Mouse (Mus musculus): Measurements from ENCODE around the gene Abcd1. TPM values are rescaled to one million over a fixed set of nuclear protein-coding genes. Genes with fewer than 3 reads are reported as not detected.

Abcd1 gene
- polyA plus RNA-seq, 1 experiment from 2014 or later: 9.3 TPM

- ATAC-seq (ENCODE audit: low FRiP score, low TSS enrichment) (no peak), DNase-seq (ENCODE audit: low spot score) (no peak)
- Histone ChIP-seq H3K36me3 (ENCODE audit: control insufficient read depth, insufficient read depth, low read length) (no peaks in the 10 kb centered on the region), H3K4me2 (replicated peaks; ENCODE audit: low read depth) (no peak overlapping the region), H3K9me3 (ENCODE audit: control insufficient read depth, low read length) (no peaks in the 10 kb centered on the region), H3K4me3 (ENCODE audit: low read depth, low read length) (no peak overlapping the region), H3K27me3 (ENCODE audit: control insufficient read depth, insufficient read depth, low read length) (no peaks in the 10 kb centered on the region), H3K9ac (ENCODE audit: low read length) (no peak overlapping the region), H3K27ac (replicated peaks) (no peak overlapping the region), H3K4me1 (replicated peaks; ENCODE audit: control insufficient read depth, insufficient read depth) (no peaks in the 10 kb centered on the region)
- 85% methylated on average over 1 of the region's 1 CpGs for whole genome bisulfite sequencing
- TF ChIP-seq EP300 (optimal IDR thresholded peaks at IDR 0.05): no peak
- peak; percentile 67 for TF ChIP-seq CTCF (IDR thresholded peaks at IDR 0.05; ENCODE audit: low read depth)
Measured at GRCm38 (mm10) chrX:73700472-73700871, 15.9 kb upstream of the Abcd1 start.

- Histone ChIP-seq H3K9me3 (ENCODE audit: control insufficient read depth, low read length) (no peaks in the 10 kb centered on the region), H3K27ac (replicated peaks) (peak overlapping the region; percentile 90), H3K27me3 (ENCODE audit: control insufficient read depth, insufficient read depth, low read length) (no peaks in the 10 kb centered on the region), H3K4me1 (replicated peaks; ENCODE audit: control insufficient read depth, insufficient read depth) (no peaks in the 10 kb centered on the region), H3K9ac (ENCODE audit: low read length) (peak overlapping the region; percentile 65), H3K4me3 (ENCODE audit: low read depth, low read length) (peak overlapping the region; percentile 55), H3K36me3 (ENCODE audit: control insufficient read depth, insufficient read depth, low read length) (no peaks in the 10 kb centered on the region; the same call in 1 of the 2 replicates), H3K4me2 (replicated peaks; ENCODE audit: low read depth) (peak overlapping the region; percentile 57)
- WGBS: 23% methylated on average over 21 of the region's 21 CpGs
- DNase-seq (ENCODE audit: low spot score) (peak; percentile 71), ATAC-seq (ENCODE audit: low FRiP score, low TSS enrichment) (peak; percentile 52)
- no peak for TF ChIP-seq EP300 (optimal IDR thresholded peaks at IDR 0.05)
- TF ChIP-seq CTCF (IDR thresholded peaks at IDR 0.05; ENCODE audit: low read depth): peak; percentile 64
Measured at GRCm38 (mm10) chrX:73715476-73716108, 805 bp upstream of the Abcd1 start.

GRCm38 (mm10) chrX:73716709-73717545 lies 530 bp downstream of the Abcd1 start:
- H3K27me3 ChIP-seq (ENCODE audit: control insufficient read depth, insufficient read depth, low read length): no peaks in the 10 kb centered on the region
- H3K9me3 ChIP-seq (ENCODE audit: control insufficient read depth, low read length): no peaks in the 10 kb centered on the region
- DNase-seq (ENCODE audit: low spot score) (no peak), ATAC-seq (ENCODE audit: low FRiP score, low TSS enrichment) (peak; percentile 10; the same call in 1 of the 2 replicates)
- no peaks in the 10 kb centered on the region for H3K4me1 ChIP-seq (replicated peaks; ENCODE audit: control insufficient read depth, insufficient read depth)
- WGBS: 24% methylated on average over 30 of the region's 30 CpGs
- peak overlapping the region; percentile 58 for H3K4me2 ChIP-seq (replicated peaks; ENCODE audit: low read depth)
- peak overlapping the region; percentile 59 for H3K9ac ChIP-seq (ENCODE audit: low read length)
- TF ChIP-seq CTCF (IDR thresholded peaks at IDR 0.05; ENCODE audit: low read depth): no peak
- no peak for TF ChIP-seq EP300 (optimal IDR thresholded peaks at IDR 0.05)
- peak overlapping the region; percentile 55 for H3K4me3 ChIP-seq (ENCODE audit: low read depth, low read length)
- no peaks in the 10 kb centered on the region; the same call in 1 of the 2 replicates for H3K36me3 ChIP-seq (ENCODE audit: control insufficient read depth, insufficient read depth, low read length)
- H3K27ac ChIP-seq (replicated peaks): peak overlapping the region; percentile 90

- no peak for TF ChIP-seq CTCF (IDR thresholded peaks at IDR 0.05; ENCODE audit: low read depth)
- TF ChIP-seq EP300 (optimal IDR thresholded peaks at IDR 0.05): no peak
- Histone ChIP-seq H3K9me3 (ENCODE audit: control insufficient read depth, low read length) (no peaks in the 10 kb centered on the region), H3K4me3 (ENCODE audit: low read depth, low read length) (peak overlapping the region; percentile 55), H3K27me3 (ENCODE audit: control insufficient read depth, insufficient read depth, low read length) (no peaks in the 10 kb centered on the region), H3K36me3 (ENCODE audit: control insufficient read depth, insufficient read depth, low read length) (no peaks in the 10 kb centered on the region), H3K4me2 (replicated peaks; ENCODE audit: low read depth) (peak overlapping the region; percentile 58), H3K9ac (ENCODE audit: low read length) (no peak overlapping the region), H3K27ac (replicated peaks) (no peak overlapping the region), H3K4me1 (replicated peaks; ENCODE audit: control insufficient read depth, insufficient read depth) (no peaks in the 10 kb centered on the region)
- ATAC-seq (ENCODE audit: low FRiP score, low TSS enrichment) (no peak), DNase-seq (ENCODE audit: low spot score) (no peak)
- 44% methylated on average over 11 of the region's 11 CpGs for WGBS
Measured at GRCm38 (mm10) chrX:73717667-73718066, 1.3 kb downstream of the Abcd1 start.

- DNase-seq (ENCODE audit: low spot score): no peak
- H3K4me3 ChIP-seq (ENCODE audit: low read depth, low read length): no peak overlapping the region
- no peaks in the 10 kb centered on the region for H3K36me3 ChIP-seq (ENCODE audit: control insufficient read depth, insufficient read depth, low read length)
- no peaks in the 10 kb centered on the region for H3K9me3 ChIP-seq (ENCODE audit: control insufficient read depth, low read length)
- H3K4me2 ChIP-seq (replicated peaks; ENCODE audit: low read depth): peak overlapping the region; percentile 58
- H3K9ac ChIP-seq (ENCODE audit: low read length): no peak overlapping the region
- no peaks in the 10 kb centered on the region for H3K4me1 ChIP-seq (replicated peaks; ENCODE audit: control insufficient read depth, insufficient read depth)
- WGBS: 22% methylated on average over 3 of the region's 3 CpGs
- no peaks in the 10 kb centered on the region for H3K27me3 ChIP-seq (ENCODE audit: control insufficient read depth, insufficient read depth, low read length)
- H3K27ac ChIP-seq (replicated peaks): peak overlapping the region; percentile 75
- TF ChIP-seq EP300 (optimal IDR thresholded peaks at IDR 0.05) (no peak), CTCF (IDR thresholded peaks at IDR 0.05; ENCODE audit: low read depth) (no peak)
- no peak for ATAC-seq (ENCODE audit: low FRiP score, low TSS enrichment)
Measured at GRCm38 (mm10) chrX:73718271-73718670, 1.9 kb downstream of the Abcd1 start.

All from stomach, postnatal 0 days (tissue).